Mouse (Mus musculus): Measurements from ENCODE around the gene Fhl3. TPM values are rescaled to one million over a fixed set of nuclear protein-coding genes. Genes with fewer than 3 reads are reported as not detected.

Gene Fhl3
- total RNA-seq (2014; rRNA removed) (2.5 and 3.0 TPM in 2 replicates), polyA plus RNA-seq (2015; fragmentation: Nextera tagmentation; extraction: Ambion mirVana) (1.4 and 2.0 TPM in 2 replicates)

DNA sequence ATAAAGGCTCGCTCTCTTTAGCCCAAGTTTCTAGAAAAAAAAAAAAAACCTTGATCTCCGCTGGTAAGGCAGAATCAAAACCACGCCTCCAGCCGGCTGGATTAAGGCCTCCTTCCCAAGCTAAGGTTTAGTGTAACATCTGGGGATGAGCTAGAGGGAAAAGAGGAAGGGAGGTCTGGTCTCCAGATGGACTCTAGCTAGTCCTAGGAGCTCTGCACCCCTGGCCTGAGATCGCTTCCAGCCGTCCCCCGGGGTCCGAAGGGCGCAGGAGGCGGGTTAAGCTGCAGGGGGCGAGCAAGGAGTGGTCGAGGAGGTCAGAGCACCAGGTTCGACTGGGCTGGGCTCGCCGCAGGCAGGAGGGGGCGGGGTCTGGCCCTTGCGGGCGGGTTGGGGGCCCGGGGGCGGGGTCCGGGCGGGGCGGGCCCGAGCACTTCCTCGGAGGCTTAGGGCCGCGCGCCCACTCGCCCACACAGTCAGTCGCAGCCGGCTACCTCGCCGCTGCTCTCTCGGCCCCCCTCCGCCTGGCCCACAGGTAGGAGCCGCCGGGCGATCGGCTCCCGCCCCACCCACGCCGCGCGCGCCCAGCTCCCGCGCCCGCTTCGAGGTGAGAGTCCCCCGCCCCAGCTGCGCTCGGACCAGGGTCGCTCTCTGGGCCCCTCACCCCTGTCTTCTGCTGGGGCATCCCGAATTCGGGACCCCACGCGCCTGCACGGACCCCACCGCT lies at the start of gene Fhl3:
Gene Fhl3, plus strand, starts transcription at position 454 of the 724 bp plus-strand sequence.
- Histone ChIP-seq H3K4me2 (ENCODE audit: low read depth) (peak within 1 kb of the TSS; percentile 95), H3K4me3 (ENCODE audit: low read depth, low read length) (peak within 1 kb of the TSS; percentile 55), H3K36me3 (ENCODE audit: insufficient read depth) (no peaks in the 10 kb centered on the region), H3K27ac (ENCODE audit: low read depth, low read length) (no peak within 1 kb of the TSS), H3K9ac (peak within 1 kb of the TSS; percentile 51), H3K4me1 (ENCODE audit: insufficient read depth) (no peaks in the 10 kb centered on the region), H3K9me3 (ENCODE audit: low read length) (no peaks in the 10 kb centered on the region), H3K27me3 (ENCODE audit: insufficient read depth, low read length) (no peaks in the 10 kb centered on the region; the same call in 1 of the 2 replicates)
- DNase-seq (peak; percentile 13), ATAC-seq (no peak)
- under 1% methylated on average over 39 of the region's 59 CpGs for WGBS
- TF ChIP-seq CTCF (IDR thresholded peaks at IDR 0.05; ENCODE audit: low read depth) = peak; percentile 8; the same call in 1 of the 2 replicates

- 12% methylated on average over 9 of the region's 9 CpGs for WGBS
- Histone ChIP-seq H3K9ac (no peak overlapping the region), H3K4me1 (ENCODE audit: insufficient read depth) (0 out of 2 replicates have a peak, but pooled peaks cover 3% of the 10 kb centered on the region), H3K4me2 (ENCODE audit: low read depth) (peak overlapping the region; percentile 8; the same call in 1 of the 2 replicates), H3K27ac (ENCODE audit: low read depth, low read length) (no peak overlapping the region), H3K9me3 (ENCODE audit: low read length) (no peaks in the 10 kb centered on the region), H3K36me3 (ENCODE audit: insufficient read depth) (no peaks in the 10 kb centered on the region), H3K27me3 (ENCODE audit: insufficient read depth, low read length) (peaks cover 19% of the 10 kb centered on the region), H3K4me3 (ENCODE audit: low read depth, low read length) (no peak overlapping the region)
- TF ChIP-seq CTCF (IDR thresholded peaks at IDR 0.05; ENCODE audit: low read depth) = no peak
- ATAC-seq (no peak), DNase-seq (no peak)
Observed at GRCm38 (mm10) chr4:124652886-124653285, 47.6 kb upstream of the Fhl3 start.

- Histone ChIP-seq H3K4me1 (ENCODE audit: insufficient read depth) (peaks cover 3% of the 10 kb centered on the region; the same call in 1 of the 2 replicates), H3K36me3 (ENCODE audit: insufficient read depth) (no peaks in the 10 kb centered on the region), H3K27me3 (ENCODE audit: insufficient read depth, low read length) (peaks cover 23% of the 10 kb centered on the region), H3K9ac (peak within 1 kb of the TSS; percentile 59), H3K4me2 (ENCODE audit: low read depth) (peak within 1 kb of the TSS; percentile 81), H3K4me3 (ENCODE audit: low read depth, low read length) (peak within 1 kb of the TSS; percentile 48), H3K9me3 (ENCODE audit: low read length) (no peaks in the 10 kb centered on the region), H3K27ac (ENCODE audit: low read depth, low read length) (peak within 1 kb of the TSS; percentile 78)
- 0% methylated on average over 15 of the region's 15 CpGs for WGBS
- ATAC-seq (no peak; the same call in 1 of the 2 replicates), DNase-seq (no peak)
- TF ChIP-seq CTCF (IDR thresholded peaks at IDR 0.05; ENCODE audit: low read depth) = no peak
Observed at GRCm38 (mm10) chr4:124656518-124656853, 44.0 kb upstream of the Fhl3 start, which contains the start of gene Pou3f1. Gene Pou3f1, plus strand, starts transcription at chr4:124656807.

DNA sequence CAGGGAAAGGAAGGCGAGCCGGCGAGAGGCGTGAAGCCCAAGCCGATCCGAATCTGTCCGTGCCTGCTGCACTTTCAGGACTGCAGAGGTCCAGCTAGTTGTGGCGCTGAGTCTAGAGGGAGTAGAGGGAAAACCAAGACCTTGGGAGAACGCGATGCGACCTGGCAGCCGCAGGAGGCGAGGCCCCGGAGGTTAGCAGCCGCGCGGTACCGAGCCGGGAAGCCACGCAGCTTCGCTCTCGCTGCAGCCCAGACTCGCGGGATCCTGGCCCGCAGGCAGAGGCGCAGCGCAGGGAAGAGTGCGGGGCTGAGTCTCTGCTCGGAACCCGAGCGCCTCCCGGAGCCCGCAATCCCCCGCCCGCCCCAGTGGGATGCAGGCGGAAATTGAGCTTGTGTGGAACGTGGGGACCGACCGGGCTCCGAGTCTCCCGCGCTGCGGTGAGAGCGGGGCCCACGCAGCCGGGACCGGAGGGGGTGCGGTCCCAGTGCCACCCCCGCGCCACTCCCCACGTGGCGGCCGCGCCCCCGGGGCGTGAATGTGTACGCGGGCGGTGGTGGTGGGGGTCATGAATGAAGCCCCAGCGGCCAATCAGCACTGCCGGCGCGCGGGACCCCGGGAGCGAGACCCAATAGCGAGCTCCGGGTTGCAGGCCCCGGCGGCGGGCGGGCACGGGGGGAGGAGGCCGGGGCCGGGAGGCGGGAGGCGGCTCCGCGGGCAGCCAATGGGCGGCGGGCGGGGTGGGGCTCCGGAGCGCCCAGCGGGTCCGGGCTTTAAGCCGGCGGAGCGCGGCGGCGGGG lies 43.4 kb upstream of the Fhl3 start:
- WGBS = 2% methylated on average over 78 of the region's 92 CpGs
- Histone ChIP-seq H3K27ac (ENCODE audit: low read depth, low read length) (peak overlapping the region; percentile 78), H3K9me3 (ENCODE audit: low read length) (no peaks in the 10 kb centered on the region), H3K4me3 (ENCODE audit: low read depth, low read length) (peak overlapping the region; percentile 48), H3K36me3 (ENCODE audit: insufficient read depth) (no peaks in the 10 kb centered on the region), H3K27me3 (ENCODE audit: insufficient read depth, low read length) (peaks cover 23% of the 10 kb centered on the region), H3K4me1 (ENCODE audit: insufficient read depth) (peaks cover 3% of the 10 kb centered on the region; the same call in 1 of the 2 replicates), H3K9ac (peak overlapping the region; percentile 59), H3K4me2 (ENCODE audit: low read depth) (peak overlapping the region; percentile 81)
- DNase-seq (peak; percentile 94), ATAC-seq (peak; percentile 94)
- TF ChIP-seq CTCF (IDR thresholded peaks at IDR 0.05; ENCODE audit: low read depth) = peak; percentile 33

DNA sequence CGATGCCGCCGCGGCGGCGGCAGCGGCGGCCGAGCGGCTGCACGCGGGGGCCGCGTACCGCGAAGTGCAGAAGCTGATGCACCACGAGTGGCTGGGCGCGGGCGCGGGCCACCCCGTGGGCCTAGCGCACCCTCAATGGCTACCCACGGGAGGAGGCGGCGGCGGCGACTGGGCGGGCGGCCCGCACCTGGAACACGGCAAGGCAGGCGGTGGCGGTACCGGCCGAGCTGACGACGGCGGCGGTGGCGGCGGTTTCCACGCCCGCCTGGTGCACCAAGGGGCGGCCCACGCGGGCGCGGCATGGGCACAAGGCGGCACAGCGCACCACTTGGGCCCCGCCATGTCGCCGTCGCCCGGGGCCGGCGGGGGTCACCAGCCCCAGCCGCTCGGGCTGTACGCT lies 42.7 kb upstream of the Fhl3 start:
- DNase-seq = no peak
- peaks cover 3% of the 10 kb centered on the region; the same call in 1 of the 2 replicates for H3K4me1 ChIP-seq (ENCODE audit: insufficient read depth)
- H3K27me3 ChIP-seq (ENCODE audit: insufficient read depth, low read length) = peaks cover 23% of the 10 kb centered on the region
- 4% methylated on average over 52 of the region's 61 CpGs for WGBS
- H3K4me3 ChIP-seq (ENCODE audit: low read depth, low read length) = peak overlapping the region; percentile 48
- no peaks in the 10 kb centered on the region for H3K36me3 ChIP-seq (ENCODE audit: insufficient read depth)
- H3K9me3 ChIP-seq (ENCODE audit: low read length) = no peaks in the 10 kb centered on the region
- peak overlapping the region; percentile 59 for H3K9ac ChIP-seq
- peak overlapping the region; percentile 81 for H3K4me2 ChIP-seq (ENCODE audit: low read depth)
- ATAC-seq = peak; percentile 2; the same call in 1 of the 2 replicates
- H3K27ac ChIP-seq (ENCODE audit: low read depth, low read length) = peak overlapping the region; percentile 78
- no peak for TF ChIP-seq CTCF (IDR thresholded peaks at IDR 0.05; ENCODE audit: low read depth)

GRCm38 (mm10) chr4:124658412-124658851 lies 42.1 kb upstream of the Fhl3 start:
- Histone ChIP-seq H3K9me3 (ENCODE audit: low read length) (no peaks in the 10 kb centered on the region), H3K4me2 (ENCODE audit: low read depth) (peak overlapping the region; percentile 81), H3K4me1 (ENCODE audit: insufficient read depth) (peaks cover 3% of the 10 kb centered on the region; the same call in 1 of the 2 replicates), H3K36me3 (ENCODE audit: insufficient read depth) (no peaks in the 10 kb centered on the region), H3K9ac (peak overlapping the region; percentile 59), H3K4me3 (ENCODE audit: low read depth, low read length) (peak overlapping the region; percentile 48), H3K27ac (ENCODE audit: low read depth, low read length) (no peak overlapping the region), H3K27me3 (ENCODE audit: insufficient read depth, low read length) (peaks cover 23% of the 10 kb centered on the region)
- no peak for ATAC-seq
- peak; percentile 57 for DNase-seq
- no peak for TF ChIP-seq CTCF (IDR thresholded peaks at IDR 0.05; ENCODE audit: low read depth)
- WGBS = 2% methylated on average over 39 of the region's 39 CpGs
